Mouse (Mus musculus): ENCODE measurements around the gene Rnf212b. TPM values are rescaled to one million over a fixed set of nuclear protein-coding genes. Genes with fewer than 3 reads are reported as not detected.

Gene Rnf212b
- polyA plus RNA-seq, 1 experiment from 2014 or later: not detected

DNA sequence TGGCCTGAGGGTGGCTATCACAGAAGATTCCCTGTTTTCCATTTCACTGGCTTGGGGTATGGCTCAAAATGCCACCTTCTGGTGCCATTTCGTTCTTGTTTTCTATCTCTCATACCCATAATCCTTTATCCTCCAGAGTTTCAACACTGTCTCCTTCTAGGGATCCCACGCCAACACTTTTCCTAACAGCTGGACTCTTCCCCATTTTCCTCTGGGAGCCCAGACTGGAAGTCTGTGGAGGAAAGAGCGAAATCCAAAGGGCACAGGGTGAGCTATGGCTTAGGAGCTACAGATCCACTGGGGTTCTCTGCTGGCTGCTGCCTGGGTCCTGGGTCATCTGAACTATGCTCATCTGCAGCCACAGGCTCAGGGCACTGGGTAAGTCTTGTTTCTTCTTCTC is 60.2 kb downstream of the Rnf212b start:
- Histone ChIP-seq H3K9me3 (ENCODE audit: low read length) (no peaks in the 10 kb centered on the region), H3K4me2 (replicated peaks; ENCODE audit: low read depth, low read length) (no peak overlapping the region), H3K27ac (ENCODE audit: low read length) (no peak overlapping the region), H3K4me1 (ENCODE audit: insufficient read depth, low read depth, low read length) (peaks cover 10% of the 10 kb centered on the region; the same call in 1 of the 2 replicates), H3K9ac (replicated peaks; ENCODE audit: low read depth) (no peak overlapping the region), H3K27me3 (replicated peaks; ENCODE audit: insufficient read depth, low read length) (no peaks in the 10 kb centered on the region), H3K4me3 (ENCODE audit: low read depth, low read length) (no peak overlapping the region), H3K36me3 (ENCODE audit: insufficient read depth, low read length) (no peaks in the 10 kb centered on the region)
- 87% methylated on average over 3 of the region's 3 CpGs for WGBS
- ATAC-seq (no peak), DNase-seq (ENCODE audit: low spot score) (no peak)
- no peak for TF ChIP-seq CTCF (IDR thresholded peaks at IDR 0.05)
- no peak for TF ChIP-seq EP300 (IDR thresholded peaks at IDR 0.05)

DNA sequence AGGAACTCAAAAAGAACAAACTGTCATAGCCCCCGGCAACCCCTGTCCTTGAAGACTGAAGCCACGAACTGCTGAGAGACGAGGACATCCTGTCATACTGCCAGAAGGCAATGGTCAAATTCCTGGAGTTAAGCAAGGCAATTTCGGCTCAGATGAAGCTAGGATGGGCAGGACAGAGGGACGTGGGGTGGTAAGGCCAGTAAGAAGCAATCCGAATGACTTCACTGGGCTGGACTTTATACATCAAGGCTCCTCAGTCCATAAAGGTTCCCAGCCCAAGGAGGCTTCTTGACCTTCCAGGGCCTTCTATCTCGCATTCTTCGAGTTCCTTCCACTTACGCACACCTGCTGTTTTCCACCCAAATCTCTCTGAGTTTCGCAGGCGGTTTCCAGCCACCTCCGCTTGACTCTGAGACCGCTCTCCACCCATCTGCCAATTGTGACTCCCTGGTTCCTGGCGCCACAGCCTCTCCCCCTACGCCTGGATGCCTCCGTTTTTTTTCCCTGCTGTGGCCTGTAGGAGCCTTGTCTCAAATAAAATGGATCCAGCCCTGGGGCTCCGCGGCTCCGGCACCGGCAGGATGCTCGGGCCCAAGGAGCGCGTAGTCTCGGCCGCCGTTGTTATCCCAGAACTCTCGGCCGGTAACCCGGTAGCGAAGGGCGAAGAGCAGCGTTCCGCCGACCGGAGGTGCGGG is 62.0 kb downstream of the Rnf212b start:
- peak; percentile 49 for DNase-seq (ENCODE audit: low spot score)
- 3% methylated on average over 36 of the region's 36 CpGs for WGBS
- peak overlapping the region; percentile 70 for H3K4me3 ChIP-seq (ENCODE audit: low read depth, low read length)
- no peaks in the 10 kb centered on the region for H3K9me3 ChIP-seq (ENCODE audit: low read length)
- H3K36me3 ChIP-seq (ENCODE audit: insufficient read depth, low read length): no peaks in the 10 kb centered on the region
- peak overlapping the region; percentile 83 for H3K27ac ChIP-seq (ENCODE audit: low read length)
- H3K27me3 ChIP-seq (replicated peaks; ENCODE audit: insufficient read depth, low read length): no peaks in the 10 kb centered on the region
- ATAC-seq: peak; percentile 39
- H3K9ac ChIP-seq (replicated peaks; ENCODE audit: low read depth): peak overlapping the region; percentile 54
- no peak for TF ChIP-seq EP300 (IDR thresholded peaks at IDR 0.05)
- TF ChIP-seq CTCF (IDR thresholded peaks at IDR 0.05): no peak
- peaks cover 10% of the 10 kb centered on the region; the same call in 1 of the 2 replicates for H3K4me1 ChIP-seq (ENCODE audit: insufficient read depth, low read depth, low read length)
- peak overlapping the region; percentile 98 for H3K4me2 ChIP-seq (replicated peaks; ENCODE audit: low read depth, low read length)

GRCm38 (mm10) chr14:54876539-54877047 is 62.7 kb downstream of the Rnf212b start:
- Histone ChIP-seq H3K36me3 (ENCODE audit: insufficient read depth, low read length) (no peaks in the 10 kb centered on the region), H3K9me3 (ENCODE audit: low read length) (no peaks in the 10 kb centered on the region), H3K27ac (ENCODE audit: low read length) (peak overlapping the region; percentile 83), H3K4me3 (ENCODE audit: low read depth, low read length) (peak overlapping the region; percentile 70), H3K4me1 (ENCODE audit: insufficient read depth, low read depth, low read length) (peaks cover 10% of the 10 kb centered on the region; the same call in 1 of the 2 replicates), H3K27me3 (replicated peaks; ENCODE audit: insufficient read depth, low read length) (no peaks in the 10 kb centered on the region), H3K9ac (replicated peaks; ENCODE audit: low read depth) (peak overlapping the region; percentile 54), H3K4me2 (replicated peaks; ENCODE audit: low read depth, low read length) (peak overlapping the region; percentile 98)
- peak; percentile 93 for ATAC-seq
- WGBS: under 1% methylated on average over 53 of the region's 72 CpGs
- DNase-seq (ENCODE audit: low spot score): peak; percentile 93
- no peak for TF ChIP-seq EP300 (IDR thresholded peaks at IDR 0.05)
- no peak for TF ChIP-seq CTCF (IDR thresholded peaks at IDR 0.05)

- Histone ChIP-seq H3K27me3 (replicated peaks; ENCODE audit: insufficient read depth, low read length) (no peaks in the 10 kb centered on the region), H3K36me3 (ENCODE audit: insufficient read depth, low read length) (no peaks in the 10 kb centered on the region), H3K9me3 (ENCODE audit: low read length) (no peaks in the 10 kb centered on the region), H3K4me3 (ENCODE audit: low read depth, low read length) (peak within 1 kb of the TSS; percentile 70), H3K27ac (ENCODE audit: low read length) (peak within 1 kb of the TSS; percentile 83), H3K4me2 (replicated peaks; ENCODE audit: low read depth, low read length) (peak within 1 kb of the TSS; percentile 98), H3K4me1 (ENCODE audit: insufficient read depth, low read depth, low read length) (peaks cover 10% of the 10 kb centered on the region; the same call in 1 of the 2 replicates), H3K9ac (replicated peaks; ENCODE audit: low read depth) (peak within 1 kb of the TSS; percentile 54)
- ATAC-seq (peak; percentile 78), DNase-seq (ENCODE audit: low spot score) (peak; percentile 69)
- WGBS: 2% methylated on average over 44 of the region's 61 CpGs
- TF ChIP-seq EP300 (IDR thresholded peaks at IDR 0.05): no peak
Observed at GRCm38 (mm10) chr14:54877048-54877715, 63.2 kb downstream of the Rnf212b start, which contains the start of gene Ppp1r3e. Ppp1r3e (minus strand) TSS chr14:54877550.

DNA sequence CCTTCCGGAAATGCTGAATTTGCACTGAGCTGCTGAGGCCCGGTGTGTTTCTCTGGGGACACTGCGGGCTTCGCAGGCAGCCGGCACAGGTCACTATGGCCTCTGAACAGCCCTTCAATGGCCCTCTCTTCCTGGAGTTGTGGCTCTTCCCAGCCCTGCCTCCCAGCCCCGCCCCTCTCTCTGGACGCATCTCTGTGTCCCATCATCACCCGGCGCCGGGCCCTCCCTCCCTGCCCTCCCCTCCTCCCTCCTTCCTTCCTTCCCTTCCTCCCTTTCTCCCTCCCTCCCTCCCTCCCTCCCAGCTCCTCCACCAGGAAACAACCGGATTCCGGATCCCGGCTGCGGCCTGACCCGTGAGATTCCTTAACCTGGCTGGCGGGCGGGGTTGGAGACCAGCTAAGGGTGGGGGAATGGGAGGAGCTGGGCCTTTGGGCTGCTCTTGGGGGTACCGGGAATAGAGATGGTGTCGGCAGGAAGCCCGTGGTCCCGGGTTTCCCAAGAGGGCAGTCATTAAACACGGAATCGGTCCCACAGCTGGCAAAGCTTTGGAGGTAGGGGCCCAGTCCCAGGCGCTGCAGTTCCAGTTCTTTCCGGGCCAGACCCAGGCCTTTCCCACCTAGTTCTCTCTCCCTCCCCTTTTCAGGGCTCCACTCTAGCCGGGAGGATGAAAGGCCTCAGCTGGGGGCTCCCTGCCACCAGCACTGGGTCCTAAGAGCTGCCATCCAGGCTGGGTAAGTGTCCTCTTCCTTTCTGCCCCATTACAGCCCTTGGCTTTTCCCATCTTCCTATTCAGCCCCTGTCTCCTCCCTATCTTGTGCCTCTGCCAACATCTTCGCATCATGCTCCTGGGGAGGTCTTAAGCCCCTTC is 69.4 kb downstream of the Rnf212b start, which contains the start of the genes Bcl2l2 and Gm20521:
Gene Bcl2l2 (plus strand): TSS at position 224 of the 868 bp plus-strand sequence.
Gene Gm20521 (plus strand): TSS at position 288 of the 868 bp plus-strand sequence.
- TF ChIP-seq CTCF (IDR thresholded peaks at IDR 0.05): no peak
- no peak for TF ChIP-seq EP300 (IDR thresholded peaks at IDR 0.05)
- peak within 1 kb of the TSS; percentile 84 for H3K9ac ChIP-seq (replicated peaks; ENCODE audit: low read depth)
- ATAC-seq (peak; percentile 95), DNase-seq (ENCODE audit: low spot score) (peak; percentile 95)
- H3K4me1 ChIP-seq (ENCODE audit: insufficient read depth, low read depth, low read length): peaks cover 4% of the 10 kb centered on the region; the same call in 1 of the 2 replicates
- H3K27ac ChIP-seq (ENCODE audit: low read length): peak within 1 kb of the TSS; percentile 97
- WGBS: 2% methylated on average over 22 of the region's 27 CpGs
- H3K9me3 ChIP-seq (ENCODE audit: low read length): no peaks in the 10 kb centered on the region
- peak within 1 kb of the TSS; percentile 70 for H3K4me2 ChIP-seq (replicated peaks; ENCODE audit: low read depth, low read length)
- no peaks in the 10 kb centered on the region for H3K27me3 ChIP-seq (replicated peaks; ENCODE audit: insufficient read depth, low read length)
- H3K4me3 ChIP-seq (ENCODE audit: low read depth, low read length): peak within 1 kb of the TSS; percentile 63
- H3K36me3 ChIP-seq (ENCODE audit: insufficient read depth, low read length): 0 out of 2 replicates have a peak, but pooled peaks cover 4% of the 10 kb centered on the region
